Mouse (Mus musculus) midbrain, embryonic 13.5 days (tissue): ENCODE results near the gene Inf2. TPM values are rescaled to one million over a fixed set of nuclear protein-coding genes. Genes with fewer than 3 reads are reported as not detected.

ENCODE experiments used
- ATAC-seq: fragments of 200-750 bp; cut with Nextera tagmentation; 2 replicates; pipeline ENCODE4 v1.8.0; 2017; ENCODE audit warnings: mild to moderate bottlenecking, moderate TSS enrichment, moderate library complexity
- H3K27ac ChIP-seq: fragments of 300-500 bp; sonication (generic); 2 replicates; pipeline ENCODE4 v1.5.1; 2015; ENCODE audit warnings: inconsistent platforms, mild to moderate bottlenecking, moderate library complexity
- H3K27me3 ChIP-seq: fragments of 300-500 bp; sonication (generic); 2 replicates; pipeline ENCODE4 v1.6.1; 2015; ENCODE audit warnings: mild to moderate bottlenecking, inconsistent platforms
- H3K36me3 ChIP-seq: fragments of 300-500 bp; sonication (generic); 2 replicates; pipeline ENCODE4 v1.6.1; 2015; ENCODE audit warnings: mild to moderate bottlenecking, inconsistent platforms
- H3K4me1 ChIP-seq: fragments of 300-500 bp; sonication (generic); replicated peaks from 2 replicates; pipeline ENCODE4 v1.6.1; 2015; ENCODE audit warnings: inconsistent platforms
- H3K4me2 ChIP-seq: fragments of 300-500 bp; sonication (generic); replicated peaks from 2 replicates; pipeline ENCODE4 v1.6.1; 2015; ENCODE audit warnings: moderate library complexity, mild to moderate bottlenecking, inconsistent platforms
- H3K4me3 ChIP-seq: fragments of 300-500 bp; sonication (generic); replicated peaks from 2 replicates; pipeline ENCODE4 v1.5.1; 2015; ENCODE audit warnings: mild to moderate bottlenecking, inconsistent platforms
- H3K9ac ChIP-seq: fragments of 300-500 bp; sonication (generic); replicated peaks from 2 replicates; pipeline ENCODE4 v1.6.1; 2015; ENCODE audit warnings: mild to moderate bottlenecking, inconsistent platforms
- H3K9me3 ChIP-seq: fragments of 300-500 bp; sonication (generic); 2 replicates; pipeline ENCODE4 v1.6.1; 2016; ENCODE audit warnings: mild to moderate bottlenecking, inconsistent platforms
- WGBS: fragments of 180-500 bp; shearing (Covaris S2); methylation state at CpG from one replicate; pipeline ENCODE4 v1.1.7; 2015; 5-methylcytosine and 5-hydroxymethylcytosine counted together
- polyA plus RNA-seq: library from polyadenylated mRNA; unstranded; fragments of >200 nt; fragmentation: Nextera tagmentation; extraction: Ambion mirVana; gene quantifications from 2 replicates; pipeline ENCODE4 v1.2.1, GENCODE M21; 2015

The Inf2 gene
- 0.43 and 1.8 TPM in 2 replicates for polyA plus RNA-seq

GRCm38 (mm10) chr12:112588426-112589256 lies at the start of gene Inf2:
Gene Inf2, plus strand, starts transcription at chr12:112588784.
- H3K4me3 ChIP-seq: peak within 1 kb of the TSS; percentile 41

DNA sequence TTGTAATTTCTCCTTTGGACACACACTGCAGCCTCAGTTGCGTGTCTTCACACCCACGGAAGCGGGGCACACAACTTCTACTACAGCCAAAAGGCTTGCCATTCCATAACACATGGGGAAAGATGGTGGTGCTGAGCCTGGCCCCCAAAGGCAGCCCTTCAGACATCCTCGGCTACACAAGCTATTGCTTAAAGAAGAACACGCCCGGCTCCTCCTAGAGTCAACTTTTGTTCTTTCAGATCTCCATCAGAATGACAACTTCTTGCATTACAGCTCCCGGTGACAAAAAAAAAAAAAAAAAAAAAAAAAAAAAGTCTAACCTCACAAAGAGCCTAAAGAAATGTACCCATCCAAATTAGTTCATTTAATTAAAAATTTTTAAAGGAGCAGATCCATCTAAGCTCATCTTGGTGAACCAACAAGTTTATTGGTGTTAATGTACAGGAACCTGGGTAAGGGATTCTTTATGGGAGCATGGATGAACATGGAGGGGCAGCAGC lies 49.1 kb upstream of the Inf2 start:
- 86% methylated on average over 7 of the region's 7 CpGs for WGBS
- H3K36me3 ChIP-seq: no peaks in the 10 kb centered on the region
- no peak for ATAC-seq
- peaks cover 30% of the 10 kb centered on the region for H3K27me3 ChIP-seq
- no peak overlapping the region for H3K27ac ChIP-seq
- no peak overlapping the region for H3K9ac ChIP-seq
- H3K4me3 ChIP-seq: no peak overlapping the region
- no peaks in the 10 kb centered on the region for H3K9me3 ChIP-seq
- no peak overlapping the region for H3K4me2 ChIP-seq
- peaks cover 33% of the 10 kb centered on the region for H3K4me1 ChIP-seq

More at GRCm38 (mm10) chr12:112588426-112589256, at the start of gene Inf2:
- H3K9me3 ChIP-seq: no peaks in the 10 kb centered on the region
- 1% methylated on average over 35 of the region's 60 CpGs for WGBS
- H3K27me3 ChIP-seq: peaks cover 52% of the 10 kb centered on the region
- H3K27ac ChIP-seq: no peak within 1 kb of the TSS
- no peaks in the 10 kb centered on the region for H3K36me3 ChIP-seq
- H3K4me2 ChIP-seq: peak within 1 kb of the TSS; percentile 83
- peak; percentile 84 for ATAC-seq
- peaks cover 23% of the 10 kb centered on the region for H3K4me1 ChIP-seq
- peak within 1 kb of the TSS; percentile 64 for H3K9ac ChIP-seq

GRCm38 (mm10) chr12:112540321-112540720 lies 48.3 kb upstream of the Inf2 start:
- H3K36me3 ChIP-seq: no peaks in the 10 kb centered on the region
- H3K9me3 ChIP-seq: no peaks in the 10 kb centered on the region
- ATAC-seq: no peak
- no peak overlapping the region for H3K4me3 ChIP-seq
- H3K9ac ChIP-seq: no peak overlapping the region
- no peak overlapping the region; the same call in 1 of the 2 replicates for H3K27ac ChIP-seq
- WGBS: 91% methylated on average over 12 of the region's 12 CpGs
- peaks cover 41% of the 10 kb centered on the region for H3K4me1 ChIP-seq
- H3K4me2 ChIP-seq: no peak overlapping the region
- H3K27me3 ChIP-seq: peaks cover 27% of the 10 kb centered on the region

GRCm38 (mm10) chr12:112541483-112542091 lies 47.0 kb upstream of the Inf2 start:
- peak overlapping the region; percentile 88 for H3K27ac ChIP-seq
- H3K4me2 ChIP-seq: no peak overlapping the region
- no peaks in the 10 kb centered on the region for H3K36me3 ChIP-seq
- 5% methylated on average over 8 of the region's 8 CpGs for WGBS
- peak; percentile 58 for ATAC-seq
- peak overlapping the region; percentile 40 for H3K9ac ChIP-seq
- peaks cover 27% of the 10 kb centered on the region for H3K27me3 ChIP-seq
- peaks cover 50% of the 10 kb centered on the region for H3K4me1 ChIP-seq
- H3K4me3 ChIP-seq: no peak overlapping the region
- H3K9me3 ChIP-seq: no peaks in the 10 kb centered on the region

DNA sequence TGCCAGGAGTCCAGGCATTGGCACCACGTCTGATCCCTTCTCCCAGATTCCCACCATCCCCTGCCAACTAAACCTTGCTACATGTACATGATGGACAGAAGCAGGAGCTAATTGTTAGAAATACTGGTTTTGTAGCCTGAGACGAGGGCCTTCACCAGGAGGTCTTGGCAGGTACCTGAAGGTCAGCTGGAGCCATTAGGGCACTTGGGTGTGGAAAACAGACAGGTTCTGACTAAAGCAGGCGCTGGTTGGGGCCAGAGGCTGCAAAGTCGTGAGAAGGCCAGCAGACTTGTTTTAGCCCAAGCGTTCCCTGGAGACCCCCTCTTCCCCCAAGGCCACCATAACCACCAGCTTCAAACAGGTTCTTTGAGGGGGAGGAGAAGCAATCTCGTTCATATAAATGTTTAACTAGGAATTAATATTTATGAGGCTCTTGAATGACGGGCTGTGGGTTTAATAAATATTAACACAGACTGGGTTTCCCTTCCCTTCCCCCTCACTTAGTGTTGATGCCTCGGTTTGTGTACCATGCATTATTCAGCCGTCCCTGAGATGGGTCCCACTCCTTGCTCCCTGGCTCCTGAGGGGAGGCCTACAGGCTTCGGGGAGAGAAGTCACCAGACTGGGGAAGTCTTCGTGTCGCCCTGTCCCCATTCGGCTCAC lies 46.2 kb upstream of the Inf2 start:
- no peaks in the 10 kb centered on the region for H3K9me3 ChIP-seq
- peaks cover 50% of the 10 kb centered on the region for H3K4me1 ChIP-seq
- H3K36me3 ChIP-seq: no peaks in the 10 kb centered on the region
- ATAC-seq: peak; percentile 75
- peak overlapping the region; percentile 47 for H3K9ac ChIP-seq
- WGBS: 32% methylated on average over 13 of the region's 13 CpGs
- H3K27ac ChIP-seq: peak overlapping the region; percentile 88
- no peak overlapping the region for H3K4me3 ChIP-seq
- peaks cover 27% of the 10 kb centered on the region for H3K27me3 ChIP-seq
- peak overlapping the region; percentile 15; the same call in 1 of the 2 replicates for H3K4me2 ChIP-seq

DNA sequence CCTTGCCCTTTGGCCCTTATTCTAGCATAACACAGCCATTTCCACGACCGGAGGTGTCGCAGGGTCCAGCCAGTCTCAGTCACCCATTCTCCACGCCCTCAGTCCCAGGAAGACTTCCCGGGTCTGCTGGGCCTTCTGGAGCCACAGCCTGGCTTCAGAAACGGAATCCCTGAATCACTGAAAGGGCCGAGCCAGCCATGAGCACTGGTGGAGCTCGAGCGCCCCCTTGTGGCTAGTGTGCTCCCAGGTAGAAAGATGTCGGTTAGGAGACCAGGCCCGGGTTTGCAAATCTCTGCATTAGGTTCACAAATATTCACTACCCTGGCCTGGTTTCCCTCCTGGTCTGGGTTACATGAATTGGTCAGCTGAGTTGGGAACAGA lies 45.7 kb upstream of the Inf2 start:
- Histone ChIP-seq H3K27ac (peak overlapping the region; percentile 88), H3K4me2 (peak overlapping the region; percentile 15; the same call in 1 of the 2 replicates), H3K36me3 (no peaks in the 10 kb centered on the region), H3K4me1 (peaks cover 50% of the 10 kb centered on the region), H3K27me3 (peaks cover 26% of the 10 kb centered on the region), H3K9me3 (no peaks in the 10 kb centered on the region), H3K4me3 (no peak overlapping the region), H3K9ac (peak overlapping the region; percentile 47)
- ATAC-seq: peak; percentile 73
- 1% methylated on average over 11 of the region's 11 CpGs for WGBS

DNA sequence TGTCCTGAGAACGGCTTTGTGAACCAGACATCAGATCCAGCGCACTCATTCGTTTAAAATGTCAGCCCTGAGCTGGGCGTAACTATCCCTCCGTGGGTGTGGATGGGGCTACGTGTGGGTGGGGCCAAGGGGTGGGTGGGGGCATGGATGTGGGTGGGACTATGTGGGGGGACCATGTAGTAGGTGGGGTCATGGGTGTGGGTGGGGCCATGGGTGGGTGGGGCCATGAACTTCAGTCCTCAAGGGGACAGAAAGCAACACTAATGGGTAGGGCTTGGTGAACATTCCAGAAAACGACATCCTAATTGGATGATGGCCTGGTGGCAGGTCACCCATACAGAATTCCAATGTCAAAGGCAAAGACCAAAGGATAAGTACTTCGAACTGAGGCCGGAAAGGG lies 44.6 kb upstream of the Inf2 start:
- Histone ChIP-seq H3K4me2 (no peak overlapping the region), H3K27me3 (peaks cover 15% of the 10 kb centered on the region), H3K36me3 (no peaks in the 10 kb centered on the region), H3K9me3 (no peaks in the 10 kb centered on the region), H3K9ac (no peak overlapping the region), H3K27ac (no peak overlapping the region), H3K4me1 (peaks cover 50% of the 10 kb centered on the region), H3K4me3 (no peak overlapping the region)
- WGBS: 75% methylated on average over 9 of the region's 9 CpGs
- no peak for ATAC-seq

DNA sequence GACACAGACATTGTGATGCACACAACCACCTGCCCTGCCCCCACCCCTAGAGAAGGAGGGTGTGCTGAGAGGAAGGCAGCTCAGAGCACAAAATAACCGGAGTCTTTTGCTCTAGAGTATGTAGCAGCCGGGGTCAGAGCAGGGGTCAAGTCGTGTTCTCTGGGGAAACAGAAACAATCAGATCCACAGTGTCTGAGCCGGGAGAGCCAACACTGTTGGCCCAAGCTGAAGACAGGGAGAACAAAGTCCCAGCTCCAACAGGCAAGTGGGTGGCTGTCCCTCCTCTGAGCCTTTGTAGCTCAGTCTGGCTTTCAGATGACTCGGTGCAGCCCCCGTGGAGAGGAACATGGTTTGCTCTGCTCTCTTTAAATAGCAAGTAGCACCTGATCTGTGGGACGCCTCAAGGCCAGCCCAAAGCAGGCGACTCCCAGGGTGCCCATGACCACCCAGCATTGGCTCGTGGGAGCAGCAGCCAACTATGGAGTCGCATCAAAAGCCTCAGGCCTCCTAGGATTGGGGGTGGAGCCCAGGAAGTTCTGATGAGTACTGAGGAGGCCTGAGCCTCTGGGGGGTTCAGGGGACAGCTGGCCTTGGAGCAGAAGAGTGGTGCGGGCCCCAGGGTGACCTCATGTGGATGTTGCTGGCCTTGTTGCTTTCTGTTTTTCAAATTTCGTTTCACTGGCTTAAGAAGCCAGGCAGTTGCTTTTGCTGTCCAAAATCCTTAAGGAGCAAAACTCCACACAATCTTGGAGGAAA lies 43.5 kb upstream of the Inf2 start:
- Histone ChIP-seq H3K4me2 (no peak overlapping the region), H3K27me3 (peaks cover 11% of the 10 kb centered on the region; the same call in 1 of the 2 replicates), H3K36me3 (no peaks in the 10 kb centered on the region), H3K27ac (peak overlapping the region; percentile 14), H3K4me1 (peaks cover 50% of the 10 kb centered on the region), H3K4me3 (no peak overlapping the region), H3K9me3 (no peaks in the 10 kb centered on the region), H3K9ac (0 out of 2 replicates have a peak overlapping the region, but pooled peaks have one; percentile 16)
- 29% methylated on average over 12 of the region's 12 CpGs for WGBS
- ATAC-seq: no peak

- WGBS: 86% methylated on average over 8 of the region's 8 CpGs
- Histone ChIP-seq H3K9me3 (no peaks in the 10 kb centered on the region), H3K27ac (no peak overlapping the region)
These were observed 42.5 kb upstream of the Inf2 start for GRCm38 (mm10) chr12:112546110-112546509.

DNA sequence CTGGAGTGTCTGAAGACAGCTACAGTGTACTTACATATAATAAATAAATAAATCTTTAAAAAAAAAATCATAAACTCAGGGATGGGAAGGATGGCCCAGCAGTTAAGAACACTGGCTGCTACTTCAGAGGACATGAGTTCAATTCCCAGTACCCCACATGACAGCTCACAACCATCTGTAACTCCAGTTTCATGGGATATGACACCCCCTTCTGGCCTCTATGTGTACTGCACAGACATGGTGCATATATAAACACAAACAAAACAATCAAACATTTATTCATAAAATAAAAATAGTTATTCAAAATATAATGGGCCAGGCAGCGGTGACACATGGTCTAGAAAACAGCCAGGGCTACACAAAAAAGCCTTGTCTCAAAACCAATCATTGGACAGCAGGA lies 39.3 kb upstream of the Inf2 start:
- Histone ChIP-seq H3K9me3 (no peaks in the 10 kb centered on the region), H3K9ac (no peak overlapping the region), H3K4me2 (no peak overlapping the region), H3K36me3 (no peaks in the 10 kb centered on the region), H3K27me3 (peaks cover 3% of the 10 kb centered on the region; the same call in 1 of the 2 replicates), H3K4me1 (peaks cover 32% of the 10 kb centered on the region), H3K27ac (no peak overlapping the region), H3K4me3 (no peak overlapping the region)
- no peak for ATAC-seq
- WGBS: 100% methylated on average over 1 of the region's 1 CpGs

More at GRCm38 (mm10) chr12:112546110-112546509, 42.5 kb upstream of the Inf2 start:
- Histone ChIP-seq H3K36me3 (no peaks in the 10 kb centered on the region), H3K4me3 (no peak overlapping the region), H3K9ac (no peak overlapping the region), H3K4me2 (no peak overlapping the region), H3K4me1 (peaks cover 40% of the 10 kb centered on the region), H3K27me3 (peaks cover 11% of the 10 kb centered on the region; the same call in 1 of the 2 replicates)
- no peak for ATAC-seq

GRCm38 (mm10) chr12:112551861-112552375 lies 36.7 kb upstream of the Inf2 start:
- no peak overlapping the region for H3K9ac ChIP-seq
- 3% methylated on average over 13 of the region's 13 CpGs for WGBS
- peaks cover 15% of the 10 kb centered on the region for H3K4me1 ChIP-seq
- peak overlapping the region; percentile 65 for H3K27ac ChIP-seq
- no peaks in the 10 kb centered on the region for H3K27me3 ChIP-seq
- ATAC-seq: peak; percentile 81
- no peak overlapping the region for H3K4me3 ChIP-seq
- H3K4me2 ChIP-seq: no peak overlapping the region
- H3K36me3 ChIP-seq: no peaks in the 10 kb centered on the region
- H3K9me3 ChIP-seq: no peaks in the 10 kb centered on the region
